Mouse (Mus musculus): ENCODE results near the gene Jsrp1. TPM values are rescaled to one million over a fixed set of nuclear protein-coding genes. Genes with fewer than 3 reads are reported as not detected.
A peak's percentile ranks its signal among the peaks of the same experiment; 100 is the strongest.

The Jsrp1 gene
- polyA plus RNA-seq, 1 experiment from 2014 or later, result 1.3 TPM

GRCm38 (mm10) chr10:80827063-80827869 lies 14.0 kb upstream of the Jsrp1 start:
- Histone ChIP-seq H3K27me3 (ENCODE audit: control insufficient read depth, insufficient read depth, low read depth, low read length) (no peaks in the 10 kb centered on the region), H3K27ac (ENCODE audit: low read length) (peak overlapping the region; percentile 89), H3K4me1 (replicated peaks; ENCODE audit: control insufficient read depth, insufficient read depth, low read length) (peaks cover 17% of the 10 kb centered on the region), H3K9me3 (ENCODE audit: control insufficient read depth, low read length) (no peaks in the 10 kb centered on the region), H3K4me2 (ENCODE audit: low read depth, low read length) (peak overlapping the region; percentile 96), H3K4me3 (ENCODE audit: low read length) (peak overlapping the region; percentile 73), H3K9ac (ENCODE audit: low read length) (peak overlapping the region; percentile 91), H3K36me3 (ENCODE audit: control insufficient read depth, insufficient read depth, low read length) (peaks cover 7% of the 10 kb centered on the region)
- WGBS, result 5% methylated on average over 29 of the region's 29 CpGs
- no peak for ATAC-seq (ENCODE audit: low read depth)

- Histone ChIP-seq H3K4me3 (ENCODE audit: low read length) (peak within 1 kb of the TSS; percentile 73), H3K4me2 (ENCODE audit: low read depth, low read length) (peak within 1 kb of the TSS; percentile 96), H3K27ac (ENCODE audit: low read length) (peak within 1 kb of the TSS; percentile 89), H3K9ac (ENCODE audit: low read length) (peak within 1 kb of the TSS; percentile 91), H3K9me3 (ENCODE audit: control insufficient read depth, low read length) (no peaks in the 10 kb centered on the region), H3K36me3 (ENCODE audit: control insufficient read depth, insufficient read depth, low read length) (peaks cover 7% of the 10 kb centered on the region), H3K4me1 (replicated peaks; ENCODE audit: control insufficient read depth, insufficient read depth, low read length) (peaks cover 17% of the 10 kb centered on the region), H3K27me3 (ENCODE audit: control insufficient read depth, insufficient read depth, low read depth, low read length) (no peaks in the 10 kb centered on the region)
- ATAC-seq (ENCODE audit: low read depth), result peak; percentile 98
- WGBS, result under 1% methylated on average over 71 of the region's 82 CpGs
Measured at GRCm38 (mm10) chr10:80826151-80827062, 13.1 kb upstream of the Jsrp1 start, which contains the start of gene Oaz1. Gene Oaz1, plus strand, starts transcription at chr10:80826656.

GRCm38 (mm10) chr10:80824827-80825226 lies 11.5 kb upstream of the Jsrp1 start:
- ATAC-seq (ENCODE audit: low read depth), result no peak
- Histone ChIP-seq H3K36me3 (ENCODE audit: control insufficient read depth, insufficient read depth, low read length) (peaks cover 7% of the 10 kb centered on the region), H3K4me2 (ENCODE audit: low read depth, low read length) (no peak overlapping the region), H3K9me3 (ENCODE audit: control insufficient read depth, low read length) (no peaks in the 10 kb centered on the region), H3K27ac (ENCODE audit: low read length) (no peak overlapping the region), H3K27me3 (ENCODE audit: control insufficient read depth, insufficient read depth, low read depth, low read length) (no peaks in the 10 kb centered on the region), H3K4me3 (ENCODE audit: low read length) (no peak overlapping the region), H3K9ac (ENCODE audit: low read length) (no peak overlapping the region), H3K4me1 (replicated peaks; ENCODE audit: control insufficient read depth, insufficient read depth, low read length) (peaks cover 9% of the 10 kb centered on the region)
- 61% methylated on average over 2 of the region's 2 CpGs for WGBS

- ATAC-seq (ENCODE audit: low read depth), result no peak
- Histone ChIP-seq H3K9ac (ENCODE audit: low read length) (no peak overlapping the region), H3K9me3 (ENCODE audit: control insufficient read depth, low read length) (no peaks in the 10 kb centered on the region)
Measured at GRCm38 (mm10) chr10:80823847-80824643, 10.7 kb upstream of the Jsrp1 start.

GRCm38 (mm10) chr10:80823316-80823715 lies 10.0 kb upstream of the Jsrp1 start:
- Histone ChIP-seq H3K27ac (ENCODE audit: low read length) (no peak overlapping the region), H3K36me3 (ENCODE audit: control insufficient read depth, insufficient read depth, low read length) (no peaks in the 10 kb centered on the region), H3K4me1 (replicated peaks; ENCODE audit: control insufficient read depth, insufficient read depth, low read length) (peaks cover 6% of the 10 kb centered on the region; the same call in 1 of the 2 replicates), H3K4me2 (ENCODE audit: low read depth, low read length) (no peak overlapping the region), H3K27me3 (ENCODE audit: control insufficient read depth, insufficient read depth, low read depth, low read length) (no peaks in the 10 kb centered on the region), H3K9me3 (ENCODE audit: control insufficient read depth, low read length) (no peaks in the 10 kb centered on the region), H3K9ac (ENCODE audit: low read length) (no peak overlapping the region), H3K4me3 (ENCODE audit: low read length) (no peak overlapping the region)
- ATAC-seq (ENCODE audit: low read depth), result no peak
- 79% methylated on average over 1 of the region's 1 CpGs for WGBS

More at GRCm38 (mm10) chr10:80823847-80824643, 10.7 kb upstream of the Jsrp1 start:
- no peak overlapping the region for H3K27ac ChIP-seq (ENCODE audit: low read length)
- peaks cover 6% of the 10 kb centered on the region; the same call in 1 of the 2 replicates for H3K4me1 ChIP-seq (replicated peaks; ENCODE audit: control insufficient read depth, insufficient read depth, low read length)
- 58% methylated on average over 8 of the region's 8 CpGs for WGBS
- H3K27me3 ChIP-seq (ENCODE audit: control insufficient read depth, insufficient read depth, low read depth, low read length), result no peaks in the 10 kb centered on the region
- no peak overlapping the region for H3K4me3 ChIP-seq (ENCODE audit: low read length)
- H3K4me2 ChIP-seq (ENCODE audit: low read depth, low read length), result no peak overlapping the region
- no peaks in the 10 kb centered on the region; the same call in 1 of the 2 replicates for H3K36me3 ChIP-seq (ENCODE audit: control insufficient read depth, insufficient read depth, low read length)

GRCm38 (mm10) chr10:80822528-80822927 lies 9.2 kb upstream of the Jsrp1 start:
- no peak for ATAC-seq (ENCODE audit: low read depth)
- Histone ChIP-seq H3K4me1 (replicated peaks; ENCODE audit: control insufficient read depth, insufficient read depth, low read length) (peaks cover 2% of the 10 kb centered on the region; the same call in 1 of the 2 replicates), H3K9ac (ENCODE audit: low read length) (no peak overlapping the region), H3K27ac (ENCODE audit: low read length) (no peak overlapping the region), H3K36me3 (ENCODE audit: control insufficient read depth, insufficient read depth, low read length) (no peaks in the 10 kb centered on the region), H3K27me3 (ENCODE audit: control insufficient read depth, insufficient read depth, low read depth, low read length) (no peaks in the 10 kb centered on the region), H3K9me3 (ENCODE audit: control insufficient read depth, low read length) (no peaks in the 10 kb centered on the region), H3K4me2 (ENCODE audit: low read depth, low read length) (no peak overlapping the region), H3K4me3 (ENCODE audit: low read length) (no peak overlapping the region)
- WGBS, result 89% methylated on average over 5 of the region's 5 CpGs

- WGBS, result 38% methylated on average over 2 of the region's 2 CpGs
- Histone ChIP-seq H3K4me3 (ENCODE audit: low read length) (no peak overlapping the region), H3K4me1 (replicated peaks; ENCODE audit: control insufficient read depth, insufficient read depth, low read length) (no peaks in the 10 kb centered on the region), H3K9ac (ENCODE audit: low read length) (no peak overlapping the region), H3K27me3 (ENCODE audit: control insufficient read depth, insufficient read depth, low read depth, low read length) (no peaks in the 10 kb centered on the region), H3K9me3 (ENCODE audit: control insufficient read depth, low read length) (no peaks in the 10 kb centered on the region), H3K4me2 (ENCODE audit: low read depth, low read length) (no peak overlapping the region), H3K36me3 (ENCODE audit: control insufficient read depth, insufficient read depth, low read length) (no peaks in the 10 kb centered on the region), H3K27ac (ENCODE audit: low read length) (no peak overlapping the region)
- no peak for ATAC-seq (ENCODE audit: low read depth)
Measured at GRCm38 (mm10) chr10:80821991-80822390, 8.7 kb upstream of the Jsrp1 start.

GRCm38 (mm10) chr10:80819406-80819805 lies 6.1 kb upstream of the Jsrp1 start:
- no peaks in the 10 kb centered on the region for H3K4me1 ChIP-seq (replicated peaks; ENCODE audit: control insufficient read depth, insufficient read depth, low read length)
- H3K9ac ChIP-seq (ENCODE audit: low read length), result no peak overlapping the region
- ATAC-seq (ENCODE audit: low read depth), result no peak
- no peaks in the 10 kb centered on the region for H3K36me3 ChIP-seq (ENCODE audit: control insufficient read depth, insufficient read depth, low read length)
- no peaks in the 10 kb centered on the region for H3K27me3 ChIP-seq (ENCODE audit: control insufficient read depth, insufficient read depth, low read depth, low read length)
- 16% methylated on average over 3 of the region's 3 CpGs for WGBS
- no peak overlapping the region for H3K27ac ChIP-seq (ENCODE audit: low read length)
- H3K9me3 ChIP-seq (ENCODE audit: control insufficient read depth, low read length), result no peaks in the 10 kb centered on the region
- H3K4me2 ChIP-seq (ENCODE audit: low read depth, low read length), result no peak overlapping the region
- H3K4me3 ChIP-seq (ENCODE audit: low read length), result no peak overlapping the region
